Comparison of ENCODE assay signal across 9 mouse cellular contexts in genomic region chr11:83357421-83357820, GRCm38 (mm10). TPM values are rescaled to one million over a fixed set of nuclear protein-coding genes. Genes with fewer than 3 reads are reported as not detected.
DNase-seq lines count a peak whose midpoint lies in the region; ATAC-seq lines count a peak whose summit lies in the region.
"Had no signal": no experiment of that assay in that cellular context is flagged by ENCODE, and none has a peak within 500 bp of the region (broad histone marks: within the 10 kb centered on the region; RNA-seq: fewer than 3 reads in every experiment).

No protein-coding gene starts in this region.

- peak; percentile 11 for DNase-seq in adrenal gland, adult 2 months
- no peak for DNase-seq in adrenal gland, postnatal 4 days (ENCODE audit: low spot score in 2 of 2)
- peak; percentile 56 for DNase-seq in layer of hippocampus, adult 11-12 months (ENCODE audit: low spot score)
- DNase-seq in layer of hippocampus, postnatal 36 days = no peak
- peak; percentile 27 for DNase-seq in adipocyte (ENCODE audit: low spot score)
- DNase-seq in mesoderm, embryonic 11.5 days (ENCODE audit: low read depth, low spot score) = peak; percentile 30
- DNase-seq in spleen, adult 12 weeks (ENCODE audit: low spot score) = no peak
- DNase-seq: liver, embryonic 13.5 days had no signal

- ATAC-seq in erythroblast, adult 5-6 weeks (replicated peaks; ENCODE audit: low FRiP score, poor library complexity, severe bottlenecking) = peak; percentile 68; the same call in 1 of the 2 replicates

RNA-seq across cellular contexts. Expression of gene Rasl10b, which starts 51.5 kb away (rescaled TPM):
- total RNA-seq in adrenal gland, adult 2 months (2021) = 10 to 100 TPM in 1 of 2 experiments, 1 to 10 TPM in 1; 8.6 to 14.3 TPM
- polyA plus RNA-seq in adrenal gland, adult 2 months (2012; rRNA removed) = 20.1 and 25.5 TPM in 2 replicates
- 10 to 100 TPM; 10.8 to 11.4 TPM for total RNA-seq in adrenal gland, postnatal 4 days (2021)
- total RNA-seq in layer of hippocampus, postnatal 36 days (2021) = 100 to 1,000 TPM; 223 to 227 TPM
- total RNA-seq in erythroblast, adult 5-6 weeks (2015; ENCODE audit: low replicate concordance) = not detected in 2 replicates
- total RNA-seq in erythroblast, adult 5-6 weeks (2017; ENCODE audit: low replicate concordance) = not detected in 2 replicates

RNA-seq across cellular contexts. Expression of gene Pex12, which starts 55.0 kb away (rescaled TPM):
- 10 to 100 TPM; 18.4 to 21.4 TPM for total RNA-seq in adrenal gland, adult 2 months (2021)
- 12.3 and 12.5 TPM in 2 replicates for polyA plus RNA-seq in adrenal gland, adult 2 months (2012; rRNA removed)
- 10 to 100 TPM; 17.6 to 20.0 TPM for total RNA-seq in adrenal gland, postnatal 4 days (2021)
- total RNA-seq in layer of hippocampus, postnatal 36 days (2021) = 1 to 10 TPM; 7.9 to 9.9 TPM
- 1.3 and 2.9 TPM in 2 replicates for total RNA-seq in erythroblast, adult 5-6 weeks (2015; ENCODE audit: low replicate concordance)
- 1.3 and 3.9 TPM in 2 replicates for total RNA-seq in erythroblast, adult 5-6 weeks (2017; ENCODE audit: low replicate concordance)

RNA-seq across cellular contexts. Expression of gene Ap2b1, which starts 58.6 kb away (rescaled TPM):
- 100 to 1,000 TPM; 101 to 104 TPM for total RNA-seq in adrenal gland, adult 2 months (2021)
- polyA plus RNA-seq in adrenal gland, adult 2 months (2012; rRNA removed) = 17.7 and 24.0 TPM in 2 replicates
- total RNA-seq in adrenal gland, postnatal 4 days (2021) = 100 to 1,000 TPM; 105 to 121 TPM
- 100 to 1,000 TPM; 329 to 361 TPM for total RNA-seq in layer of hippocampus, postnatal 36 days (2021)
- 20.8 and 28.2 TPM in 2 replicates for total RNA-seq in erythroblast, adult 5-6 weeks (2015; ENCODE audit: low replicate concordance)
- total RNA-seq in erythroblast, adult 5-6 weeks (2017; ENCODE audit: low replicate concordance) = 46.0 and 52.7 TPM in 2 replicates

Comparison
In these comparisons a context has a peak if more than half of its experiments do, and no peak if none do; other contexts are left out.
1. DNase-seq: peak in adrenal gland, adult 2 months (single experiment), layer of hippocampus, adult 11-12 months (single experiment), adipocyte (single experiment) and mesoderm, embryonic 11.5 days (single experiment); none in adrenal gland, postnatal 4 days (0 of 2), layer of hippocampus, postnatal 36 days (0 of 2) and spleen, adult 12 weeks (single experiment).
2. RNA of gene Rasl10b, which starts 51.5 kb away (total RNA-seq): 223 to 227 TPM in layer of hippocampus, postnatal 36 days; 8.6 to 14.3 TPM in adrenal gland, adult 2 months, 10.8 to 11.4 TPM in adrenal gland, postnatal 4 days and not detected in erythroblast, adult 5-6 weeks; every median in the first group is over 10 times any median in the second.